Mouse (Mus musculus) frontal cortex, adult 2 months (tissue): ENCODE data around the gene Ttc41. TPM values are rescaled to one million over a fixed set of nuclear protein-coding genes. Genes with fewer than 3 reads are reported as not detected.
A peak's percentile ranks its signal among the peaks of the same experiment; 100 is the strongest.
"Not testable (repeated sequence)": the region's sequence is repeated elsewhere in the genome, so short reads cannot be mapped to it uniquely, and the experiment has no call there.

Experiments
- DNase-seq, 2 experiments: peaks; one replicate each; pipeline ENCODE4 v3.0.0; 2022; ENCODE audit warnings: low spot score in 1 of 2; ENCODE audit errors: extremely low spot score in 1 of 2
- polyA plus RNA-seq: library from polyadenylated mRNA; depleted of rRNA; stranded (reverse); fragments of >200 nt; gene quantifications from 2 replicates; pipeline ENCODE4 v1.2.3, GENCODE M21; 2012; rRNA removed

The Ttc41 gene
- polyA plus RNA-seq: 2.2 and 3.3 TPM in 2 replicates

DNA sequence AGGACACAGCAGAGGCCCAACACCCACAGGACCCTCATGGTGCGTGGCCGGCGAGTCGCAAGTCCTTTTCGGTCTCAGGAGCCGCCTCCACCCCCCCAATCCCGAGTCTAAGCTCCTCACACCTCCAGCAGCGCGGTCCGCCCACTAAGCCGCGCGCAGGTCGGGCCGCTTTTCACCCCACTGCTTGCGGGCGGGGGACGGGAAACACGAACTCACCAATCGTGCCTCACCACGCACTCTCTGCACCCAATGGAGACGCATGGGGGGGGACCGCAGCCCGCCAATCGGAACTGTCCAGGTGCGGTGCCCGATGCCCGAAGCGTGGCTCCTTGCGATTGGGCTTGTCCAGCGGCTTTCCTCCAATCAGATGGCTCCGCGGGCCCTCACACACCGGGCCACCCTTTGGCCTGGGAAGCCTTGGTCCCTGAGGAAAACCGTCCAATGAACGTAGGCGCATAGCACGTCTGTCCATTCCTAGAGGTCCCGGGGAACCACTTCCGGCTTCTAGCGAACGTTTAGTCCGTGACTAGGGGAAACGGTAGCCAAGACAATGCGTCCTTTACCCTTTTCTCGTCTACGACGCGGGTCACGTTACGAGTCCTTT is at the start of gene Ttc41, which contains the start of gene Hsp90b1:
Gene Ttc41 (plus strand): TSS at position 494 of the 604 bp plus-strand sequence.
Gene Hsp90b1 (minus strand): TSS at position 192 of the 604 bp plus-strand sequence.
- DNase-seq: peak; percentile 99 to 100

GRCm38 (mm10) chr10:86670550-86670949 is 35.1 kb upstream of the Ttc41 start:
- DNase-seq: not testable (repeated sequence)

DNA sequence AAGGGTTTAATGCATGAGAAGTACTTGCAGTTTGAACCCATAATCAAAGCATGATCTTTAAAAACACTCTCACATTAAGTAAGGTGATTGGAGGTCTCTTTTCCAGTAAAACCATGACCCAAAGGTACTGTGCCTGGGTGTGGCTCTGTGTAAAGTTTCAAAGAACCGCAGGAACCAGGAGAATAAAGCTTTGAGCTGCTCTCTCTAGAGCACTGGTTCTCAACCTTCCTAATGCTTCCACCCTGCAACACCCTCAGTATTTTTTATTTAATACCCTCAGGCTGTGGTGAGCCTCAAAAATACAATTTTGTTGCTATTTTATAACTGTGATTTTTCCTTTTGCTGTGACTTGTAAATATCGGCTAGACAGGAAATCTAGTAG is 20.8 kb upstream of the Ttc41 start:
- DNase-seq: not testable (repeated sequence)

DNA sequence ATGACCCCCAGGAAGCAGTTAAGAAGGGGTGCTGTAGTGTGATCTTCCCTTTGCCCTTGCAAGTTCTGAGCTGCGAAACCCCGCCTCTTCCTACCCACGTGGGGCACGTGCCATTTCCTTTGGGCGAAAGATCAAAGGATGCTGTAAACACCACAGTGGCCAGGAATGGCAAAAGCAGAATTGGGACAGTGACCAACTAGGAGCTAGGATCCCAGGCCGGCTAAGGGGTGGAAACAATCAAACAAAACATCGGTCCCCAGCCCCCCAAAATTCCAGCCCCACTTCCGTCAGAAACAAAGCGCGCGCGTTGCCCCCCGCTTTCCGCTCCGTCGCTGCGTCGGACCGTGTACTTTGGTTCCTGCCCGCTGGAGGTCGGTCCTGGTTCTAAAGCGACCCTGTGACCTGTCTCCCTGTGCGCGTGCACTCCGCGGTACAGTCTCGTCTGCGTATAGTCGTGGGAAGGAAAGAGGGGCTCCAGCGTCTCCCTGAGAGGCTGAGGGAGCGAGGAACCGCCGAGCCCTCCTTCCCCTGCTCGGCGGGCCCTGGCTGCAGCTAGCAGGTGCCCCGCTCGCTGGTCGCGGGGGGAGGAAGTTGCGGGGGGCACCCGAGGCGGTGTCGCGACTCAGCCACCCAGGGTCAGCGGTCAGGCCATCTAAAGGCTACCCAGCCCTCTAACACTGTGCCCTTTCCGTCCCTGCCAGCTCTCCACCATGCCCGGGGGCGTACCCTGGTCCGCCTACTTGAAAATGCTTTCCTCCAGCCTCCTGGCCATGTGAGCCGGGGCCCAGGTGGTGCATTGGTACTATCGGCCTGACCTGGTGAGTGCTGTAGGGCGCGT is 20.2 kb upstream of the Ttc41 start:
- peak; percentile 64 to 78 for DNase-seq

GRCm38 (mm10) chr10:86686017-86686360 is 19.6 kb upstream of the Ttc41 start:
- not testable (repeated sequence) for DNase-seq

GRCm38 (mm10) chr10:86700251-86700650 is 5.4 kb upstream of the Ttc41 start:
- DNase-seq: no peak

DNA sequence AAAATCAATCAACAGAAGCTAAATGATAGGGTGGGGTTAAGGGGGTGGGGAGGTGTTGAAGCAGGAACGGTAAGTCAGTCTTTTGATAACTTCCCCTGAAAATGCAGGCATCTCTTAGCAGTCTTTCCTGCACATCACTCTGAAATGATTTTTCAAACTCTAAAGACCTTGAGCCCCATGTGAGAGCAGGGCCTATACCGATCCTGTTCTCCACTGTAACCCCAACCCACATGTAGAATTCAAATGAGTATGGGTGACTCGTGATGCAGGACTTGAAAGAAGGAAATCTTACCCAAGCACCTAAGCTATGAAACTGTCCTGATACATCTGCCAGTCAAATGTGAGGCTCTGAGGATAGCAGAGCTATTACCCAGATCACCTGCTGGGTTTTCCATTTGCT is 4.6 kb upstream of the Ttc41 start:
- DNase-seq: no peak

GRCm38 (mm10) chr10:86702312-86702920 is 3.2 kb upstream of the Ttc41 start:
- DNase-seq: no peak

- DNase-seq: no peak
Measured at GRCm38 (mm10) chr10:86703375-86703774, 2.2 kb upstream of the Ttc41 start.

- no peak for DNase-seq
Measured at GRCm38 (mm10) chr10:86704141-86704540, 1.5 kb upstream of the Ttc41 start.

DNA sequence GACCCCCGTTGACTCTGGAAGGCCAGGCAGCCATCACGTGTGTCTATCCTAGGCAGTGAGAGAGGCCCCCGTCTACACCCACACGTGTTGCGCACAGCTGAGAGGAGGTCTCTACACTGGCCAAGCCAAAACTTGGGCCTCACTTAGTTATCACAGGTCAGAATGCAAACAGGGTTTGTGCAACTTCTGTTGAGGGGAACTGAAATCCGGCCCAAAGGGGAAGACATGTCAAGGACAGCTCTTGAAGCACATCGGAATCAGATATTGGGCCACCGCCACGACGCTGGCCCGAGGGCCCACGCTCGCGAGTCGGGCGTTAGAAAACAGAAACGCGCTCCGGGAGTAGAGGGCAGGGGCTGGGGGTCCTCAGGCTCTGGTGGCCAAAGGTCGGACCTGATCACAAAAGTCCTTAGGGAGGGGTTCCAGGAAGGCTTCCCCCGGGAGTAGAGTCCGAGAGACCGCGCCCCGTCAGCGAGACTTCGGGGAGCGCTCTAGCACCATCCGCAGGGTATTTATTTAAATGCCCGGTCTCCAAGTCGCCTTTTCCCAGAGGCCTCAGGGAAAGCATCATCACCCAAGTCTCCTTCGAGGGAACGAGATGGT is 921 bp upstream of the Ttc41 start:
- no peak for DNase-seq

DNA sequence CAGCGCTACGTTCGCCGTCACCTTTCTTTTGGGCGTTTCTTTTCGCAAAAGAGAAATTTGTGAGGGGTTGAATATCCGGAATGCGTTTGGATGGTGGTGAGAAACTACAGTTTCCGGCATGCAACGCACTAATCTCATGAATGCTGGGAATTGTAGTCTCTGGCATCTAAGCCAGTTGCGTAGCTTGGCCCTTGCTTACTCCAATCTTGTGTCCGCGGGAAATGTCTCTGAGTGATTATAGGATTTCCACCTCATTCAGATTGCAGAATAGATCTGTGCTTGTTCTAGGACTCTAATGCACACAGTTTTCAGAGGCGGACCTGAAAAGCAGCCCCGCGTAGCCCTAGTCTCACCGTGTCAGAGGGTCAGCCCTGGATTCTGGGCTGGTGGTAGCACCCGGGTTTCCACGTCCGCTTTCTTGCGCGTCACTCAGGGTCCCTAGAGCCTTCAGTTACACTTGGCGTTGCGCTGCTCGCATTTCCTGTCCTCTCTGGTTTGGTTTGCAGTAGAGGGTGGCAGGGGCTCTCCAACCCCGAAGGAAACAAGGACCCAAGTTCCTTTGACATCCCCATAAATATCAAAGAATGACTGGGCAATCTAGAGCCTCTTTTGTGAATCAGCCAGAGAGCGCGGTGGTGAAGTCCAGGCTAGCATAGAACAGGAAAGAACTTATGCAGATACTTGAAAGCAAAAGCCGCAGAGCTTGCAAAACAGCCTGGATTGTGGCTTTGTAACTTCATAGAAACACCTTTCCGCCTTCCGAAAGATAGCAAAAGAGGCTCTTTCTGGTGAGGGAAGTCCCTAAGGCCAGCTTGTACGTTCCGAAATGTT is 526 bp downstream of the Ttc41 start:
- no peak for DNase-seq

DNA sequence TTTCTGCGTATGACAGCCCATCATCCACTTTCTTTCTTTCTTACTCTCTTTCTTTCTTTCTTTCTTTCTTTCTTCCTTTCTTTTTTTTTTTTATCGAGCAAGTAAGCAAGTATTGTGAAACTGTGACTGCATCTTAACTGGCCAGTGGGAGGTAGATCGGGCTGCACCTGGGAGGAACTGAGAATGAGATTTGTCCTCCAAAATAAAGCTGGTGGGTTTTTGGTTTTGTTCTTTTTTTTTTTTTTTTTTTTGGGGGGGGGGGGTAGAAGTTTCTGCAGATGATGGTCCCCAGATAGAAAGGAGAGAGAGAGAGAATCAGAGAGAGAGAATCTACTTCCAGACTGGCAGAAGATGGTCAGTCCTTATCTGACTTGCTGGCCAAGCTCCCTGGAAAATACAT is 1.5 kb downstream of the Ttc41 start:
- no peak for DNase-seq

DNA sequence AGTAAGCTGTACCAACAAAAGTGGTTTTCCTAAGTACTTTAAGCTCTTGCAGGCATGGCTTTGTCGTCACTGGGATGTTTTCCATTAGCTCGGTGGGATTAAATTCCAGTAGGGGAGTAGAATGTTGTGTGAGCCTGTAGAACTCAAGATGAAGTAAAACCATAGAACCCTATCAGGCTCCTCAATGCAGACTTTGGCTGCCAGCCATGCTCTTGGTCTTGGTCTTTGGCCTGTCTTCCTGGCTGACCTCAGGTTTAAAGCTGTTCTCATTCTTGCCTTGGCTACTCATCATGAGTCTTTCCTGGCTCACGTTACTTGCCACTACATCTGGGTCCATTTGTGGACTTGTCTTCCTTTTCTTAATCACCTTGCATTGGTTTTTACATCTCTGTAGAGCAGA is 6.5 kb downstream of the Ttc41 start:
- no peak for DNase-seq

DNA sequence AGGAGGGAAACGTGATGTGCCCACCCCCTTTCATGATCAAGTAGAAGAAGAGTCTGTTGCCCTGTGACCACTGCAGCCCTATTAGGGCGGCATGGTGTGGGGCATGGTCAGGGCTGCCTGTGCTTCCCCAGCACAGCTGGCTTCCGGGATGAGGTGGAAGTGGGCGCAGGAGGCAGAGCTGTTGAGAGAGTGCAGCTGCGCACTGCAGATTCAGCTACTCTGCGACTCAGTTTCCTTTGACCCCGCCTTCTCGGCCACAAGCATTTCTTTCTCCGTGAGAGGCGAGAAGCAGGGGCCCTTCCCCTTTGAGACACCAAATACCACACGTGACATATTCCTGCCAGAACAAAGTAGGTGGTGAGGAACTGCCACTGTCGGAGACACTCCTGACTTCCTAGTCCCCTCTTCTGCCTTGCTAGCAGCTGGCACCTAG is 22.0 kb downstream of the Ttc41 start:
- peak in 1 of 2 experiments; percentile 41 for DNase-seq

DNA sequence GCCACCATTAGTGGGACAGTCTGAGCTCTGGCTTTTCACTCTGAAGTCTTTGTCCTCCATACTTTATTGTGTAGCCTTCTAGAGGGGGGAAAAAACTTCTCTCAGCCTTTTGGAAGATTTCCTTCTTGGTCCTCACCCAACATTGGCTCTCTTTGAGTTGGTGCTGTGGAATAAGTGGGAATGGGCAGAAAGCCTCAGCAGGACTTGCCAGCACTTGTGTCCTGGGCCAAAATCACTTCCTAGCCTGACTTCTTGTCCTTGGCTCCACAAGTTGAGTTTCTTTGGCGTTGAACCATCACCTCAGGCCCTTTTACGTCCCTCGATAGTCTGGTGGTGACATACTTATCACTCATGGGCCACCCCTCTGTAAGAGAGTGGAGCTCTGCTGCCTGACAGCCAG is 22.6 kb downstream of the Ttc41 start:
- no peak for DNase-seq

DNA sequence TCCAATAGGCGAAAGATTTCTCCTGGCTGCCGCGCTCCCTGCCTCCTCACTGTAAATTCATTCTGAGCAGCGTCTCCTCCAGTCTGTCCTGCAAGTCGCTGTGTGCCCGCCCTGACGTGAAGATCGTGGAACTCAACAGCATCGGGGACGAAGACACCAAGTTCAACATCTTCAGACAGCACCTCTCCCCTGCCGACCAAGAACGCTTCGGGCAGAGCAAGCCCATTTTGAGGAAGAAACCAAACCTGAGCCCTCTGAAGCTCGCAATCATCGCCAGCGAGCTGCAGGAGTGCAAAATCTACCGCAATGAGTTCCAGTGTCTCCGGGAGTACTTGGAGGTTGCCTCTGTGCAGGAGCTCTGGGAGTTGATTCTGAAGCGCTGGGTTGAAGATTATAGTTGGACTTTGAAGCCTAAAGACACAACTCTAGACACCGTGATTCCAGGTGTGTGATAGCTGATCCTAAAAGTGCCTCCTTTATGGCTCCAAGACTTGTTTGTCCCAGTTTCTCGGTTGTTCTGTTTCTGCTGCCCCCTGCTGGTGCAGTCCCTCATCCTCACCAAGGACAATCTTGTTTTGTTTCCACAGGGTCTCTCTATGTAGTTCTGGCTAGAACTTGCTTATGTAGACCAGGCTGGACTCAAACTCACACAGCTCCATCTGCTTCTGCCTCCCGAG is 25.4 kb downstream of the Ttc41 start:
- DNase-seq: peak; percentile 52 to 95

- no peak for DNase-seq
Measured at GRCm38 (mm10) chr10:86731500-86731863, 25.9 kb downstream of the Ttc41 start.

GRCm38 (mm10) chr10:86735036-86735435 is 29.4 kb downstream of the Ttc41 start:
- no peak for DNase-seq

- no peak for DNase-seq
Measured at GRCm38 (mm10) chr10:86742918-86743317, 37.3 kb downstream of the Ttc41 start.
